Mouse (Mus musculus) spleen, adult 2 months (tissue): ENCODE data around the gene Timm23.

ENCODE experiments used
- CTCF ChIP-seq: fragments of 200-500 bp; IDR thresholded peaks from 2 replicates; pipeline ENCODE4 v1.5.1; 2011; ENCODE audit warnings: mild to moderate bottlenecking, inconsistent platforms; ENCODE audit not compliant: insufficient read depth, insufficient read length, insufficient replicate concordance; ENCODE audit errors: extremely low read depth
- POLR2A ChIP-seq: fragments of 200-500 bp; IDR thresholded peaks from 2 replicates; pipeline ENCODE4 v1.6.1; 2011; ENCODE audit warnings: low read depth, low read length, inconsistent platforms

- no peak for TF ChIP-seq POLR2A
- TF ChIP-seq CTCF: no peak
These were observed 34.9 kb downstream of the Timm23 start for GRCm38 (mm10) chr14:32166840-32167239.
